Mouse (Mus musculus) small intestine, adult 2 months (tissue): ENCODE measurements around the gene Tram2. TPM values are rescaled to one million over a fixed set of nuclear protein-coding genes. Genes with fewer than 3 reads are reported as not detected.

Experiments
- H3K27ac ChIP-seq: fragments of 200-500 bp; 2 replicates; pipeline ENCODE4 v1.5.1; 2012; ENCODE audit warnings: low read depth, low read length, control low read depth, inconsistent platforms; ENCODE audit not compliant: insufficient read depth
- H3K27me3 ChIP-seq: fragments of 200-500 bp; 2 replicates; pipeline ENCODE4 v1.6.1; 2012; ENCODE audit warnings: mild to moderate bottlenecking, moderate library complexity, low read length, inconsistent platforms; ENCODE audit not compliant: control insufficient read depth, insufficient read depth
- H3K36me3 ChIP-seq: fragments of 200-500 bp; 2 replicates; pipeline ENCODE4 v1.6.1; 2012; ENCODE audit warnings: mild to moderate bottlenecking, low read length, control low read depth, inconsistent platforms; ENCODE audit not compliant: control insufficient read depth, insufficient read depth
- H3K4me1 ChIP-seq: fragments of 200-500 bp; 2 replicates; pipeline ENCODE4 v1.6.1; 2012; ENCODE audit warnings: low read length, inconsistent platforms, mixed read lengths; ENCODE audit not compliant: control insufficient read depth, insufficient read depth, insufficient read length
- H3K4me3 ChIP-seq: fragments of 200-500 bp; 2 replicates; pipeline ENCODE4 v1.5.1; 2012; ENCODE audit warnings: low read depth, mild to moderate bottlenecking, control low read depth, inconsistent platforms, low read length, moderate library complexity
- CTCF ChIP-seq: fragments of 200-500 bp; IDR thresholded peaks from 2 replicates; pipeline ENCODE4 v1.5.1; 2012; ENCODE audit warnings: low read depth, mild to moderate bottlenecking, control low read depth, inconsistent platforms, low read length, moderate library complexity, mixed read lengths; ENCODE audit not compliant: insufficient replicate concordance, insufficient read length; ENCODE audit errors: extremely low read depth
- POLR2A ChIP-seq: fragments of 200-500 bp; IDR thresholded peaks from 2 replicates; pipeline ENCODE4 v1.6.1; 2012; ENCODE audit warnings: low read depth, mild to moderate bottlenecking, control low read depth, inconsistent platforms, low read length, moderate library complexity
- WGBS: fragments of 180-500 bp; shearing (Covaris S2); methylation state at CpG from one replicate; pipeline ENCODE4 v1.1.7; 2018; 5-methylcytosine and 5-hydroxymethylcytosine counted together
- polyA plus RNA-seq: library from polyadenylated mRNA; depleted of rRNA; stranded (reverse); fragments of >200 nt; gene quantifications from 2 replicates; pipeline ENCODE4 v1.2.3, GENCODE M21; 2012

Tram2 gene
- polyA plus RNA-seq, 1 experiment: 7.9 TPM

GRCm38 (mm10) chr1:21033792-21034119 is 45.3 kb downstream of the Tram2 start:
- no peak overlapping the region for H3K27ac ChIP-seq
- H3K27me3 ChIP-seq: no peaks in the 10 kb centered on the region
- no peak overlapping the region for H3K4me3 ChIP-seq
- no peaks in the 10 kb centered on the region for H3K4me1 ChIP-seq
- TF ChIP-seq POLR2A: no peak
- no peak for TF ChIP-seq CTCF
- no peaks in the 10 kb centered on the region for H3K36me3 ChIP-seq

DNA sequence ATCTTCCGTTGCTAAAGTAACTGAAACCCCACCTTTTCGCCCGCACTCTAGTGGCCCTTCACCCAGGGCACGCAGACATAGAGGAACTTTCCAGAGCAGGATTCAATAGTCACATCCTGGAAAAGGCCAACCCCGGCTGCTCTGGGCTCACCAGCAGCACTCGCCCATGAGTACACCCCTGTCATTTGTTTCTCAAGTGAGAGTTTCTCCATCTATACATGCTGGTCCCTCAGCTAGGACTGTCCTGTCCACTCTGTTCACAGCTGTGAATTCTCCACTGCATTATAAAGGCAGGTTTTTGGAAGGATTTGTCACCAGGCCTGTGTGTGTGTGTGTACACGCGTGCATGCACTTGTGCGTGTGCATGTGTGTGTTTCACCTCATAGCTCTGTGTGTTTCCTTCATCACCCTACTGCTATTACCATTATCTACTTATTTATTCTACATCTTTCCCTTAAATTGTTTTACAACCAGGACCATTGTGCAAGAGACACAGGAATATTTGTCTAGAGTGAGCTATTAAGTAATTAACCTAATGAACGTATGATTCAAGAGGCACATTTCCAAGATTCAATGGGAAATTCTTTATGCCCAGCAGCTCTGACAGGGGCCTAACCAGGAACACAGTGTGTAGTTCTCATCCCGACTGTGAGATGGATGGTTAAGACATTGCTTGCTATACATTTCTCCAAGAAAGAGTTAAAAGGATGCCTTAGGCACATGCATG is 45.8 kb downstream of the Tram2 start:
- 38% methylated on average over 11 of the region's 11 CpGs for WGBS
- no peaks in the 10 kb centered on the region for H3K4me1 ChIP-seq
- H3K27me3 ChIP-seq: no peaks in the 10 kb centered on the region
- no peaks in the 10 kb centered on the region for H3K36me3 ChIP-seq
- H3K27ac ChIP-seq: no peak overlapping the region
- TF ChIP-seq POLR2A: no peak
- no peak for TF ChIP-seq CTCF
- no peak overlapping the region for H3K4me3 ChIP-seq

- Histone ChIP-seq H3K4me3 (no peak overlapping the region), H3K27ac (no peak overlapping the region), H3K27me3 (no peaks in the 10 kb centered on the region), H3K4me1 (0 out of 2 replicates have a peak, but pooled peaks cover 2% of the 10 kb centered on the region), H3K36me3 (no peaks in the 10 kb centered on the region)
- WGBS: 90% methylated on average over 2 of the region's 2 CpGs
- no peak for TF ChIP-seq POLR2A
- TF ChIP-seq CTCF: no peak
These were observed 47.4 kb downstream of the Tram2 start for GRCm38 (mm10) chr1:21031650-21032049.

GRCm38 (mm10) chr1:21029000-21029399 is 50.0 kb downstream of the Tram2 start:
- WGBS: 78% methylated on average over 4 of the region's 4 CpGs
- H3K36me3 ChIP-seq: no peaks in the 10 kb centered on the region

DNA sequence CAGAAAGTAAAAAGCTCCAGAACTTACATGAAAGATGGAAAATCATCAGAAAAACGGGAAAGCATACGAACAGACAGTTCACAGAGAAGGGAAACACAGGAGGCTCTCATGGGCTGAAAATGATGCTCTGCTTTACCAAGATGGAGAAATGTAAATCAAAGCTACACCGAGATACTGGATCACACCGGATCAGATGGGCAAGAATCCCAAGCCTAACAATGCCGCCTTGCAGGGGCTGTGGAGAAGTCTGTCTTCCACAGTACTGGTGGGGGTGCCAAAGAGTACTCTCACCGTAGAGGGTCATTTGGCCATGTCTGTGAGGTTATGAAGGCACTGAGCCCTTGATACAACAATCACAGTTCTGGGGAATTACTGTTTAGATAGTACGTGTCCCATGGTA is 52.5 kb downstream of the Tram2 start:
- Histone ChIP-seq H3K27me3 (no peaks in the 10 kb centered on the region), H3K27ac (no peak overlapping the region), H3K36me3 (no peaks in the 10 kb centered on the region), H3K4me3 (no peak overlapping the region), H3K4me1 (0 out of 2 replicates have a peak, but pooled peaks cover 2% of the 10 kb centered on the region)
- TF ChIP-seq POLR2A: no peak
- no peak for TF ChIP-seq CTCF
- WGBS: 83% methylated on average over 7 of the region's 7 CpGs

More at GRCm38 (mm10) chr1:21029000-21029399, 50.0 kb downstream of the Tram2 start:
- H3K4me1 ChIP-seq: 0 out of 2 replicates have a peak, but pooled peaks cover 2% of the 10 kb centered on the region
- H3K4me3 ChIP-seq: no peak overlapping the region
- TF ChIP-seq POLR2A (no peak), CTCF (no peak)
- no peaks in the 10 kb centered on the region for H3K27me3 ChIP-seq
- H3K27ac ChIP-seq: no peak overlapping the region

DNA sequence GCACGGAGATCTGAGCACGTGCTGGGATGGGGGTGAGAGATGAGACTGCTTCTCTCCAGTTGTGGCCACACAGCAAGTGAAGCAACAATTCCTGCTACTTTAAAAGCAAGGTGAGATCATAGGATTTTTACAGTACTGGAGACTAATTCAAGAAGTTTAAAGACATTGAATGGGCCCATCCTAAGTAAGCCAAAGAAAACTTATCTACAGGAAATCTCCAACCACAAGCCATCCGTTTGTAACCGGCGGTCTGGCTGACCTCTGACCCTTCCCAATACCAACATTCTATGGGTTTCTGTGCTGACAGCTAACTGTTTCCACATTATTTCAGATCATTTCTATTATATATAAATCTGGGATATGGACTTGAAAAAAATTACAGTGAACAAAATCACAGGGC is 53.8 kb downstream of the Tram2 start:
- H3K27me3 ChIP-seq: no peaks in the 10 kb centered on the region
- WGBS: 76% methylated on average over 5 of the region's 5 CpGs
- H3K4me1 ChIP-seq: 0 out of 2 replicates have a peak, but pooled peaks cover 2% of the 10 kb centered on the region
- H3K36me3 ChIP-seq: no peaks in the 10 kb centered on the region
- H3K4me3 ChIP-seq: no peak overlapping the region
- no peak for TF ChIP-seq POLR2A
- no peak for TF ChIP-seq CTCF
- no peak overlapping the region for H3K27ac ChIP-seq

GRCm38 (mm10) chr1:21023101-21023500 is 55.9 kb downstream of the Tram2 start:
- Histone ChIP-seq H3K4me3 (no peak overlapping the region), H3K36me3 (no peaks in the 10 kb centered on the region), H3K27ac (no peak overlapping the region), H3K27me3 (no peaks in the 10 kb centered on the region), H3K4me1 (0 out of 2 replicates have a peak, but pooled peaks cover 2% of the 10 kb centered on the region)
- WGBS: 91% methylated on average over 3 of the region's 3 CpGs
- TF ChIP-seq CTCF (no peak), POLR2A (no peak)

DNA sequence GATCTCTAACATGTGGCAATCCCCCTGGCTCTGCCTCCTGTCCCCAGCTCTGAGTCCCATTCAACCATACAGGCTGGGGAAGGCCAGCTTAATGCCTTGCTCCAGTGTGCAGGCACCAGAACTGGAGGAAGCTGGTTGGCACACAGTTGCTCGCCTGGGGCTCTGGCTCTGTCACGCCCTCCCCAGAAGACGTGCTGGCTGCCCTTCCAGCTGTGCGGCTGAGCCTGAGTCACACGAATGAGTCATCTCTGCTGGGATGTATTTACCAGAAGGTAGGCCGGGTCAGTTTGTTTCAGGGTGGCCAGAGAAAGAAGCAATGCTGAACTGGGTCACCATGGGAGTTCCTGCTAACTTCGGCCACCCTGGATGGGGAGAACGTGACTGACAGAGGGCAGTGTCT is 64.6 kb downstream of the Tram2 start:
- TF ChIP-seq CTCF: no peak
- no peak for TF ChIP-seq POLR2A
- H3K36me3 ChIP-seq: peaks cover 12% of the 10 kb centered on the region
- H3K27me3 ChIP-seq: no peaks in the 10 kb centered on the region
- no peak overlapping the region for H3K4me3 ChIP-seq
- no peaks in the 10 kb centered on the region for H3K4me1 ChIP-seq
- H3K27ac ChIP-seq: no peak overlapping the region
- 20% methylated on average over 8 of the region's 8 CpGs for WGBS
